Mouse (Mus musculus) limb, embryonic 10.5 days (tissue): Measurements from ENCODE around the gene Tkfc. TPM values are rescaled to one million over a fixed set of nuclear protein-coding genes. Genes with fewer than 3 reads are reported as not detected.

Experiments used
- DNase-seq: peaks from one replicate; pipeline ENCODE4 v3.0.0-alpha.2; 2017; ENCODE audit warnings: low spot score
- H3K27ac ChIP-seq: fragments of 300-500 bp; sonication (generic); 2 replicates; pipeline ENCODE4 v1.5.1; 2016; ENCODE audit warnings: mild to moderate bottlenecking
- H3K27me3 ChIP-seq: fragments of 300-500 bp; sonication (generic); 2 replicates; pipeline ENCODE4 v1.6.1; 2016; ENCODE audit warnings: low read depth, mild to moderate bottlenecking; ENCODE audit not compliant: poor library complexity, severe bottlenecking
- H3K36me3 ChIP-seq: fragments of 300-500 bp; sonication (generic); 2 replicates; pipeline ENCODE4 v1.6.1; 2016; ENCODE audit warnings: mild to moderate bottlenecking, moderate library complexity
- H3K4me1 ChIP-seq: fragments of 300-500 bp; sonication (generic); 2 replicates; pipeline ENCODE4 v1.6.1; 2016
- H3K4me3 ChIP-seq: fragments of 300-500 bp; sonication (generic); 2 replicates; pipeline ENCODE4 v1.5.1; 2016; ENCODE audit warnings: mild to moderate bottlenecking, moderate library complexity
- H3K9me3 ChIP-seq: fragments of 300-500 bp; sonication (generic); replicated peaks from 2 replicates; pipeline ENCODE4 v1.6.1; 2016; ENCODE audit warnings: mild to moderate bottlenecking
- WGBS: fragments of 180-500 bp; shearing (Covaris S2); methylation state at CpG from one replicate; pipeline ENCODE4 v1.1.7; 2016; 5-methylcytosine and 5-hydroxymethylcytosine counted together
- polyA plus RNA-seq: library from polyadenylated mRNA; unstranded; fragments of >200 nt; fragmentation: Nextera tagmentation; extraction: Ambion mirVana; gene quantifications from 2 replicates; pipeline ENCODE4 v1.2.1, GENCODE M21; 2016

Gene Tkfc
- polyA plus RNA-seq, 1 experiment from 2014 or later: 22.8 TPM

DNA sequence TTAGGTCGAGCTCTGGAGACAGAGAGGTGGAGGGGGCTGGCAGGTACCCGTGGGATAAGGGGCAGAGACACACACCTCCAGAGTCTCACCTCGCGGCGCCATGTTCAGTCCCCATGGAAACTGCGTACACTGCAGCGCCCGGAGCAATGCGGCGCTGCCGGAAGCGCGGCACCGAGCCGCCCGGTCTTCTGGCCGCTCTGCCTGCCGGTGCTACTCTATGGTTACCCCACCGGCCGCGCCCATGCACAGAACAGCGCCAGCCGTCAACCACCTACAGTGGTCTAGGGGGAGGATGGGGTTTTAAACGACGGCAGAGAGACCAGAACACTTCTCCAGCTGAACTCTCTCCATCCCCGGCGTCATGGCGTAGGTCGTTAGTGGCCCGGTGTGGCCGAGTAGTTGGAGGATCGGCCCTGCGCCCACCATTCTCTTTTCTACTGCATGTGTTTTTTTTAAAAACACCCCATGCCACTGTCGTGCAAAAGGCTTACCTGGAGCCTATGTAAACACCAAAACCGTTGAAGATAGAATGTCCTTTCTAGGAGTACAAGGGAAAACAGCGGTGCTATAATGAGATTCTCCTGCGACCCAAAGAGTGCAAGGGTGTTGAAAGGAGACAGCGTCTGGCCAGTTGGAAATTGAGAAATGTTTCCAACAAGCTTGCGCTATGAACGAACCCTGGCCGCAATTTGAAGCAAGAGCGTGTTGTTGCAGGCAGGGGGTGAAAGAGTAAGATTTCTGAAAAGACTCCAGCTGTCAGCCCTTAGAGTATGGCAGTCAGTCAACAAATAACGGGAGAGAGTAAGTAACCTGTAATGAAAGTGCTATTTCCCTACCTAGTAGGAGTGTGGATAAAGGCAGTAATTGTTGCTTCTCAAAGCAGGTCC lies 49.6 kb downstream of the Tkfc start, which contains the start of gene Tmem216:
Gene Tmem216 (minus strand): TSS at position 615 of the 887 bp plus-strand sequence.
- Histone ChIP-seq H3K27me3 (no peaks in the 10 kb centered on the region), H3K4me3 (peak within 1 kb of the TSS; percentile 72), H3K36me3 (peaks cover 29% of the 10 kb centered on the region), H3K27ac (peak within 1 kb of the TSS; percentile 85), H3K4me1 (peaks cover 17% of the 10 kb centered on the region), H3K9me3 (no peaks in the 10 kb centered on the region)
- 2% methylated on average over 43 of the region's 43 CpGs for WGBS
- peak; percentile 87 for DNase-seq

DNA sequence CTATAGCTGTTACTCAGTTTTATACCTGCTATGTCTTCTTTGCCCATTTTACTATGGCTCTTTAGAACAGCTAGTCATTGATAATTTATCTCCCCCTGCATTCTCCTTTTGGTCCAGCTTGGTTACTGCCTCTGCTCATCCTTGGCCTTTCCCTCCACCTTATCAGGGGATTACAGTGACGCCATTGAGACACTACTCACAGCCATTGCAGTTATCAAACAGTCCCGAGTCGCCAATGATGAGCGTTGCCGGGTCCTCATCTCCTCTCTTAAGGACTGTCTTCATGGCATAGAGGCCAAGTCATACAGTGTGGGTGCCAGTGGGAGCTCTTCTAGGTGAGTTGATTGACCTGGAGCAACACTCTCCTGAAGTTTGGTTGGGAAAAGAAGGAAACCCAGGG lies 66.0 kb downstream of the Tkfc start:
- Histone ChIP-seq H3K4me3 (no peak overlapping the region), H3K27ac (no peak overlapping the region), H3K36me3 (peaks cover 98% of the 10 kb centered on the region), H3K4me1 (no peaks in the 10 kb centered on the region), H3K27me3 (no peaks in the 10 kb centered on the region), H3K9me3 (no peaks in the 10 kb centered on the region)
- no peak for DNase-seq
- 94% methylated on average over 5 of the region's 5 CpGs for WGBS

Other genes with a start within 250 kb of the Tkfc start
- gene Syt7, start 216.6 kb downstream of the Tkfc start, polyA plus RNA-seq: 0.33 and 0.41 TPM in 2 replicates
- 0.11 TPM in 1 of 2 replicates, not detected in the other for gene Lrrc10b, start 148.2 kb downstream of the Tkfc start, polyA plus RNA-seq
- gene Ppp1r32, start 122.7 kb downstream of the Tkfc start, polyA plus RNA-seq: not detected in 2 replicates
- 53.7 and 58.2 TPM in 2 replicates for gene Cpsf7, start 80.4 kb downstream of the Tkfc start, polyA plus RNA-seq
- gene Sdhaf2, start 79.5 kb downstream of the Tkfc start, polyA plus RNA-seq: 64.7 and 70.2 TPM in 2 replicates
- gene Tmem216, start 49.4 kb downstream of the Tkfc start, polyA plus RNA-seq: 60.0 and 62.2 TPM in 2 replicates
- gene Cyb561a3, start 28.5 kb downstream of the Tkfc start, polyA plus RNA-seq: 14.0 and 16.3 TPM in 2 replicates
- gene Tmem138, start 28.3 kb downstream of the Tkfc start, polyA plus RNA-seq: 52.2 and 55.5 TPM in 2 replicates
- gene Ddb1, start 327 bp downstream of the Tkfc start, polyA plus RNA-seq: 443 and 508 TPM in 2 replicates
- 1.8 and 2.8 TPM in 2 replicates for gene Vwce, start 28.6 kb upstream of the Tkfc start, polyA plus RNA-seq
- gene Pga5, start 72.4 kb upstream of the Tkfc start, polyA plus RNA-seq: not detected in 2 replicates
- gene Vps37c, start 83.1 kb upstream of the Tkfc start, polyA plus RNA-seq: 34.3 and 37.7 TPM in 2 replicates
- 0.06 and 0.26 TPM in 2 replicates for gene Cd5, start 133.3 kb upstream of the Tkfc start, polyA plus RNA-seq
- gene Cd6, start 224.4 kb upstream of the Tkfc start, polyA plus RNA-seq: 0.05 TPM in 1 of 2 replicates, not detected in the other
- 0.20 and 0.28 TPM in 2 replicates for gene Slc15a3, start 234.1 kb upstream of the Tkfc start, polyA plus RNA-seq